Mouse (Mus musculus): Measurements from ENCODE around the gene Parp11. TPM values are rescaled to one million over a fixed set of nuclear protein-coding genes. Genes with fewer than 3 reads are reported as not detected.
"Not testable (repeated sequence)": the region's sequence is repeated elsewhere in the genome, so short reads cannot be mapped to it uniquely, and the experiment has no call there.

Parp11 gene
- total and polyA plus RNA-seq, 2 experiments from 2014 or later, result 39.6 to 43.0 TPM

DNA sequence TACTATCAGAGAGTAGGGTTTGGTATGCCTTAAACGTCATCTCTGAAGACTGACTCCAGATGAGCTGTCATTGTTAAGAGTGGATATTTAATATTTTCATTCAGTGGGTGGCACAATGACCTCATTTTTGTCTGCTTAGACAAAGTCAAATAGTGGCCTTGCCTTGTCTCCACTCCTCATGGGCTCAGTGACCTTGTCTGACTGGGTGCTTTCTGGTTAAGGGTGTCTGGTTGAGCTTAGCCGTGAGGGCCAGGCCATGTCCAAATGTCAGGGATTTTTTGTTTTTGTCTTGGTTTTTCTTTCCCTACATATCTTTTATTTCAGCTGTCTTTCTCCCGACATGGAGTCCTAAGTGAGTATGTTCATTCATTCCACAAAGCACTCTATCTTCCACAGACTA lies 54.2 kb downstream of the Parp11 start:
- Histone ChIP-seq H3K4me1 (ENCODE audit: insufficient read depth, low read length) (no peaks in the 10 kb centered on the region; the same call in 1 of the 2 replicates), H3K27me3 (ENCODE audit: insufficient read depth, low read length) (no peaks in the 10 kb centered on the region), H3K9ac (replicated peaks; ENCODE audit: low read length) (no peak overlapping the region), H3K4me3 (ENCODE audit: low read length) (no peak overlapping the region), H3K36me3 (ENCODE audit: insufficient read depth, low read length) (no peaks in the 10 kb centered on the region), H3K9me3 (ENCODE audit: low read length) (no peaks in the 10 kb centered on the region), H3K4me2 (ENCODE audit: low read depth, low read length) (no peak overlapping the region), H3K27ac (no peak overlapping the region)
- 81% methylated on average over 3 of the region's 3 CpGs for WGBS
- ATAC-seq (no peak), DNase-seq (ENCODE audit: low spot score) (no peak)
- TF ChIP-seq CTCF (IDR thresholded peaks at IDR 0.05; ENCODE audit: low read depth), result no peak

DNA sequence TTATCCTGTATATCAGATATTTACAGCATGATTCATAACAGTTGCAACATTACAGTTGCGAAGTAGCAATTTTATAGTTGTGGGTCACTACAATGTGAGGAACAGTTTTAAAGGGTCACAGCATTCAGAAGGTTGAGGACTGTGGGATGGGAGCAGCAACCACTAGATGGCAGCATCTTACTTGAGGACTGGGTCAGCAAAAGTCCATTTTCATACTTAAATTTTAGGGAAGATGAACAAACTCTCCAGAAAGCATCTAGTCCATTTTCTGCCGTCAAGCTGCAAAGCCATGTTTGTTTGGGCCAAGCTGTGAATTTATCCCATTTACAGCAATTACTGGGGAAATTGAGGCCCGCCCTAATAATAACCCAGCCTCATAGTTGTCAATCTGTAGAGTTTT lies 55.9 kb downstream of the Parp11 start:
- Histone ChIP-seq H3K4me2 (ENCODE audit: low read depth, low read length) (no peak overlapping the region), H3K27ac (no peak overlapping the region), H3K4me1 (ENCODE audit: insufficient read depth, low read length) (no peaks in the 10 kb centered on the region), H3K4me3 (ENCODE audit: low read length) (no peak overlapping the region), H3K9me3 (ENCODE audit: low read length) (no peaks in the 10 kb centered on the region), H3K9ac (replicated peaks; ENCODE audit: low read length) (no peak overlapping the region), H3K36me3 (ENCODE audit: insufficient read depth, low read length) (no peaks in the 10 kb centered on the region), H3K27me3 (ENCODE audit: insufficient read depth, low read length) (no peaks in the 10 kb centered on the region)
- peak; percentile 84 for TF ChIP-seq CTCF (IDR thresholded peaks at IDR 0.05; ENCODE audit: low read depth)
- DNase-seq (ENCODE audit: low spot score) (peak; percentile 83), ATAC-seq (no peak)
- WGBS, result 56% methylated on average over 3 of the region's 3 CpGs

DNA sequence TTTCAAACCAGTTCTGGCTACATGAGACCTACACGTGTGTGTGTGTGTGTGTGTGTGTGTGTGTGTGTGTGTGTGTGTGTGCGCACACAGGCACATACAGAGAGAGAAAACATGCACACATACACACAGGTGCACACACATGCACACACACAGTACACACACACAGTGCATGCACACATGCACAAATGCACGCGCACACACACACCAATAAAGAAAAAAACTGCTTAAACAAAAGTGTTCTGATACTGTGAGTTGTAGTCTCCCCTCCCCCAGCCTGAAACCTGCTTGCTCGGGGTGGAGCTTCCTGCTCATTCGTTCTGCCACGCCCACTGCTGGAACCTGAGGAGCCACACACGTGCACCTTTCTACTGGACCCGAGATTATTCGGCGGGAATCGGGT lies 67.1 kb downstream of the Parp11 start:
- H3K9me3 ChIP-seq (ENCODE audit: low read length); ATAC-seq: not testable (repeated sequence)
- 91% methylated on average over 6 of the region's 12 CpGs for WGBS

DNA sequence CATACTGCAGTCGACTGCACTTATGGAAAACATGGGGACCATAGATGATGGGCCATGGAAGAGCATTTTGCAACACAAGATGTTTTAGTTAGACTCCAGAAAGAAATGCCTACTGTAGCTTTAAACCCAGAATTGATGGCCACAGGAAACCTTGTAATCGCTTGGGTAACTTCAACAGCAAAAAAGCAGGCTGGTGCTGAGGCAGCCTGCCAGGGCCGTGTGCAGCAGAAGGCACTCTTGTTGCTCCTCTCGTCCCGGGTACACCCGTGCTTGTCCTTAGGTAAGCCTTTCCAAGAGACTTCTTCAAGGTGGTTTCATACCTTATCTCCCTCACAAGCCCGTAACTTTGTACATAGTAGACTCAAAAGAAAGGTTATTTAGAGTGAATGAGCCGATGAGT lies 74.5 kb downstream of the Parp11 start:
- WGBS, result 58% methylated on average over 8 of the region's 8 CpGs
- no peaks in the 10 kb centered on the region for H3K4me1 ChIP-seq (ENCODE audit: insufficient read depth, low read length)
- DNase-seq (ENCODE audit: low spot score), result no peak
- H3K9ac ChIP-seq (replicated peaks; ENCODE audit: low read length), result no peak overlapping the region
- no peak overlapping the region for H3K4me3 ChIP-seq (ENCODE audit: low read length)
- H3K27me3 ChIP-seq (ENCODE audit: insufficient read depth, low read length), result no peaks in the 10 kb centered on the region
- no peak overlapping the region for H3K27ac ChIP-seq
- TF ChIP-seq CTCF (IDR thresholded peaks at IDR 0.05; ENCODE audit: low read depth), result no peak
- no peaks in the 10 kb centered on the region for H3K36me3 ChIP-seq (ENCODE audit: insufficient read depth, low read length)
- H3K9me3 ChIP-seq (ENCODE audit: low read length), result no peaks in the 10 kb centered on the region
- no peak overlapping the region for H3K4me2 ChIP-seq (ENCODE audit: low read depth, low read length)
- ATAC-seq, result no peak

More for the DNA sequence above, 67.1 kb downstream of the Parp11 start:
- not testable (repeated sequence) for H3K36me3 ChIP-seq (ENCODE audit: insufficient read depth, low read length); DNase-seq (ENCODE audit: low spot score); H3K4me3 ChIP-seq (ENCODE audit: low read length); H3K27ac ChIP-seq; H3K27me3 ChIP-seq (ENCODE audit: insufficient read depth, low read length); H3K4me2 ChIP-seq (ENCODE audit: low read depth, low read length); H3K4me1 ChIP-seq (ENCODE audit: insufficient read depth, low read length); H3K9ac ChIP-seq (replicated peaks; ENCODE audit: low read length)

DNA sequence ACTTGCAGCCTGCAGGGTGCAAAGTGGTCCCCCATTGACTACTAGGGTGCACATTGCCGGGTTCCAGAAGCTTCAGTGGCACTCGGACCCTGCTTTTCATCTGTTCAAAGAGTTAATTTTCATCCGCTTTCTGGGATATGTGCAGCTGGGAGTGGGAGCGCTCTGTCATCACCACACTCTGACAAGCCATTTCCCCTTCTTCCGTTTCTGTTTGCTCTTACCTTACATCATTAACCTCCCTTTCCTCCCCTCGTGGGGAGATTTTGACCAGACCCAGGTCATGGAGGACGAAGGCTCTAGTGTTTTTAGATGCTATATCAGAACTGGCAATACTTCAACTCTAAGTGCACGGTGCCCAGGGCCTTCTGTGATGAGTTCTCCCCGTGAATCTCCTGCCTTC lies 75.7 kb downstream of the Parp11 start:
- Histone ChIP-seq H3K9me3 (ENCODE audit: low read length) (no peaks in the 10 kb centered on the region), H3K27me3 (ENCODE audit: insufficient read depth, low read length) (no peaks in the 10 kb centered on the region), H3K9ac (replicated peaks; ENCODE audit: low read length) (no peak overlapping the region), H3K36me3 (ENCODE audit: insufficient read depth, low read length) (no peaks in the 10 kb centered on the region), H3K4me1 (ENCODE audit: insufficient read depth, low read length) (no peaks in the 10 kb centered on the region), H3K4me2 (ENCODE audit: low read depth, low read length) (no peak overlapping the region), H3K27ac (no peak overlapping the region), H3K4me3 (ENCODE audit: low read length) (no peak overlapping the region)
- no peak for TF ChIP-seq CTCF (IDR thresholded peaks at IDR 0.05; ENCODE audit: low read depth)
- no peak for ATAC-seq
- no peak for DNase-seq (ENCODE audit: low spot score)
- 75% methylated on average over 9 of the region's 9 CpGs for WGBS

DNA sequence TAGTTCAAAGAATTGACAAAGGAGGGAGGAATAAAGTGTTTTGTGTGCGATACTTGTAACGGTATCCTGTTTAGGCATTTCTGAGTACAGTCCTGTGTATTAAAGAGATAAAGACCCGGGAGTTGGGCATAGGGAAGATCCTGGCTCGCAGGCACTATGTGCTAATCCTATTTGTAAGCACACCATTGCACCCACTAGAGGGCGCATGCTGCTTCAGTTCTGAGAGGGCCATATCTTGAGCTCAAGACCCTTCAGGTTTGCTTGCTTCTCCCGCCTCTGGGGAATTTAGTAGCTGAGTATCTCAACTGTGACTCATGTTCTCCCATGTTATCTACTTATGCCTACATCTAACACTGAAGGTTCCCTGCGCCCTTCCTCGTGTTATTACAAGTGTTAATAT lies 77.8 kb downstream of the Parp11 start:
- Histone ChIP-seq H3K4me2 (ENCODE audit: low read depth, low read length) (no peak overlapping the region), H3K9ac (replicated peaks; ENCODE audit: low read length) (no peak overlapping the region), H3K27me3 (ENCODE audit: insufficient read depth, low read length) (no peaks in the 10 kb centered on the region), H3K4me3 (ENCODE audit: low read length) (no peak overlapping the region), H3K36me3 (ENCODE audit: insufficient read depth, low read length) (no peaks in the 10 kb centered on the region), H3K27ac (no peak overlapping the region), H3K9me3 (ENCODE audit: low read length) (no peaks in the 10 kb centered on the region), H3K4me1 (ENCODE audit: insufficient read depth, low read length) (no peaks in the 10 kb centered on the region; the same call in 1 of the 2 replicates)
- WGBS, result 42% methylated on average over 8 of the region's 8 CpGs
- ATAC-seq (peak; percentile 56; the same call in 1 of the 2 replicates), DNase-seq (ENCODE audit: low spot score) (peak; percentile 90)
- TF ChIP-seq CTCF (IDR thresholded peaks at IDR 0.05; ENCODE audit: low read depth), result peak; percentile 88

DNA sequence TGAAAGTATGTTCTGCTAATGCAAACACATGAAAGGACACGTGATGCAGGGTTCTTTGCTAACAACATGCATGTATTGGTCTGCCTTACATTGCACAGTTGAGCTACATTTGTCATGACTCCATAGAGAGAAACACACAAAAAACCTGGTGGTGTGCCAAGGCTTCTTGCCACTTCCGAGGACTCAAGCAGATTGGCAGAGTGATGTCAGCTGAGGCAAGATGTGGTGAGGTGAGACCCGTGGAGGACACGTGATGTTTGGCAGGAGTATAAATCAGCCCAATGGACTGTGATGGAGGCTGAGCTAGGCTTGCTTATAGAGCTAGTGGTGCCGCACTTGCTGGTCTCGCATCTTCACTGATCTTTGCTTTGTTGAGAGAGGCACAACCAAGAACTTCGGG lies 82.0 kb downstream of the Parp11 start:
- WGBS, result 75% methylated on average over 7 of the region's 7 CpGs
- no peaks in the 10 kb centered on the region for H3K9me3 ChIP-seq (ENCODE audit: low read length)
- H3K9ac ChIP-seq (replicated peaks; ENCODE audit: low read length), result no peak overlapping the region
- no peak for ATAC-seq
- DNase-seq (ENCODE audit: low spot score), result no peak
- no peaks in the 10 kb centered on the region for H3K27me3 ChIP-seq (ENCODE audit: insufficient read depth, low read length)
- no peak overlapping the region for H3K4me2 ChIP-seq (ENCODE audit: low read depth, low read length)
- no peaks in the 10 kb centered on the region; the same call in 1 of the 2 replicates for H3K4me1 ChIP-seq (ENCODE audit: insufficient read depth, low read length)
- H3K4me3 ChIP-seq (ENCODE audit: low read length), result no peak overlapping the region
- TF ChIP-seq CTCF (IDR thresholded peaks at IDR 0.05; ENCODE audit: low read depth), result no peak
- H3K27ac ChIP-seq, result no peak overlapping the region
- H3K36me3 ChIP-seq (ENCODE audit: insufficient read depth, low read length), result no peaks in the 10 kb centered on the region
